Mouse (Mus musculus) kidney, adult 2 months (tissue): ENCODE results near the gene Slc47a2.

Experiments used
- CTCF ChIP-seq: fragments of 200-500 bp; conservative IDR thresholded peaks from 2 replicates; pipeline ENCODE4 v1.5.1; 2011; ENCODE audit warnings: low read depth, mild to moderate bottlenecking, control low read depth, low read length, moderate library complexity, mixed read lengths; ENCODE audit not compliant: insufficient read depth, insufficient read length
- POLR2A ChIP-seq: fragments of 200-500 bp; IDR thresholded peaks from one replicate; pipeline ENCODE4 v1.6.1; 2011; ENCODE audit warnings: low read depth, low read length, control low read depth

GRCm38 (mm10) chr11:61278445-61279077 lies 64.1 kb downstream of the Slc47a2 start:
- TF ChIP-seq CTCF, result no peak
- TF ChIP-seq POLR2A, result no peak
